Mouse (Mus musculus) 3T3-L1 (cell line): ENCODE data around the gene Spag4.
A peak's percentile ranks its signal among the peaks of the same experiment; 100 is the strongest.
"Not testable (repeated sequence)": the region's sequence is repeated elsewhere in the genome, so short reads cannot be mapped to it uniquely, and the experiment has no call there.

ENCODE experiments used
- DNase-seq: peaks from one replicate; pipeline ENCODE4 v3.0.0-alpha.2; 2015; ENCODE audit warnings: low read depth, low spot score

Spag4 gene

GRCm38 (mm10) chr2:156110627-156111357 is 45.8 kb downstream of the Spag4 start:
- peak; percentile 63 for DNase-seq

- peak; percentile 87 for DNase-seq
Observed at GRCm38 (mm10) chr2:156111358-156112079, 46.5 kb downstream of the Spag4 start, which contains the start of the genes Cpne1 and Rbm12. Gene Cpne1 (minus strand): TSS chr2:156111965. Gene Rbm12 (minus strand): TSS chr2:156111978.

GRCm38 (mm10) chr2:156112080-156112423 is 47.1 kb downstream of the Spag4 start:
- not testable (repeated sequence) for DNase-seq

GRCm38 (mm10) chr2:156119566-156119965 is 54.6 kb downstream of the Spag4 start:
- peak; percentile 90 for DNase-seq
